Comparison of ENCODE assay signal across 8 mouse cellular contexts in the genomic region with DNA sequence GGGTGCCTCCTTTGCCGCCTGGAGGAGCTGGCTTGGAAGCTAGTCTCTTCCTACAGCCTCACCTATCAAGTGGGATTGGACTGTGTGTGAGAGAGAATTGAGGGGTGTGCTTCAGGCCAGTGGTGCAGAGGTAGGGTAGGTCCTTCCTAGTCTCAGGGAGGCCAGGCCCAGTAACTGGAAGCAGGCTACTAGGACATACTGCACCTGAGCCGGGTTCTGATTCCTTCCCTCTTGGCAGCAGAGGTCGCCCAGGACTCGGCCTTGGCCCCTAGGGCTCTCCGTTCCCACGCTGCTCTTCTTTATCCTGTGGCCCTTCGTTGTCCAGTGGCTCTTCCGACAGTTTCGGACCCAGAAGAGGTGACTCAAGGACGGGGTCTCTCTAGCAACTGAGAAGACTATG. TPM values are rescaled to one million over a fixed set of nuclear protein-coding genes. Genes with fewer than 3 reads are reported as not detected.
DNase-seq lines count a peak whose midpoint lies in the region; ATAC-seq and TF ChIP-seq lines count a peak whose summit lies in the region.

No protein-coding gene starts in this region.

- no peak overlapping the region for H3K4me3 ChIP-seq in embryonic fibroblast, embryonic 13.5 days (ENCODE audit: insufficient read depth, low read length)
- H3K4me3 ChIP-seq in kidney, embryonic 15.5 days (replicated peaks): peak overlapping the region; percentile 46
- no peak overlapping the region; the same call in 1 of the 2 replicates for H3K4me3 ChIP-seq in neural tube, embryonic 12.5 days
- H3K4me3 ChIP-seq in cerebellum, adult 2 months (replicated peaks; ENCODE audit: insufficient read depth, low read depth, low read length): no peak overlapping the region

- H3K36me3 ChIP-seq in kidney, embryonic 15.5 days: no peaks in the 10 kb centered on the region
- H3K36me3 ChIP-seq in neural tube, embryonic 12.5 days: no peaks in the 10 kb centered on the region

- peak overlapping the region; percentile 6 for H3K27ac ChIP-seq in embryonic fibroblast, embryonic 13.5 days (ENCODE audit: insufficient read depth, low read length)
- peak overlapping the region; percentile 79 for H3K27ac ChIP-seq in kidney, embryonic 15.5 days
- no peak overlapping the region for H3K27ac ChIP-seq in neural tube, embryonic 12.5 days
- no peak overlapping the region for H3K27ac ChIP-seq in cerebellum, adult 2 months (ENCODE audit: insufficient read depth, low read length)

- peak overlapping the region; percentile 76 for H3K4me2 ChIP-seq in kidney, embryonic 15.5 days
- peak overlapping the region; percentile 57 for H3K4me2 ChIP-seq in neural tube, embryonic 12.5 days (replicated peaks)

- no peak for TF ChIP-seq CTCF in embryonic fibroblast, embryonic 13.5 days (IDR thresholded peaks at IDR 0.05; ENCODE audit: borderline replicate concordance, insufficient read depth, low read length)
- TF ChIP-seq CTCF in cerebellum, adult 2 months (IDR thresholded peaks at IDR 0.05; ENCODE audit: borderline replicate concordance, insufficient read depth, low read depth, low read length): no peak

- WGBS in kidney, embryonic 15.5 days: 15% methylated on average over 10 of the region's 10 CpGs
- 16% methylated on average over 9 of the region's 10 CpGs for WGBS in neural tube, embryonic 12.5 days
- 61% methylated on average over 10 of the region's 10 CpGs for WGBS in cerebellum, adult 2 months

- no peaks in the 10 kb centered on the region; the same call in 1 of the 2 replicates for H3K4me1 ChIP-seq in embryonic fibroblast, embryonic 13.5 days (ENCODE audit: control insufficient read depth, insufficient read depth, low read length)
- peaks cover 40% of the 10 kb centered on the region for H3K4me1 ChIP-seq in kidney, embryonic 15.5 days
- peaks cover 21% of the 10 kb centered on the region for H3K4me1 ChIP-seq in neural tube, embryonic 12.5 days
- H3K4me1 ChIP-seq in cerebellum, adult 2 months (ENCODE audit: control insufficient read depth, insufficient read depth, low read length): peaks cover 9% of the 10 kb centered on the region; the same call in 1 of the 2 replicates

- no peak for ATAC-seq in kidney, embryonic 15.5 days (replicated peaks; ENCODE audit: low FRiP score)
- no peak for ATAC-seq in neural tube, embryonic 12.5 days (ENCODE audit: low FRiP score, low read depth)

- H3K9me3 ChIP-seq in kidney, embryonic 15.5 days (replicated peaks): no peaks in the 10 kb centered on the region
- no peaks in the 10 kb centered on the region for H3K9me3 ChIP-seq in neural tube, embryonic 12.5 days

- DNase-seq in kidney, adult 11 months: peak; percentile 49
- DNase-seq in kidney, adult 9 months: no peak
- no peak for DNase-seq in urinary bladder, postnatal 36 days (ENCODE audit: low spot score in 2 of 2)
- no peak for DNase-seq in cerebellum, adult 2 months
- DNase-seq in urinary bladder, postnatal 4 days (ENCODE audit: low spot score in 2 of 2): no peak

- peak overlapping the region; percentile 47; the same call in 1 of the 2 replicates for H3K9ac ChIP-seq in kidney, embryonic 15.5 days
- H3K9ac ChIP-seq in neural tube, embryonic 12.5 days: no peak overlapping the region

- TF ChIP-seq POLR2A in embryonic fibroblast, embryonic 13.5 days (IDR thresholded peaks at IDR 0.05; ENCODE audit: low read depth, low read length): no peak
- TF ChIP-seq POLR2A in cerebellum, adult 2 months (IDR thresholded peaks at IDR 0.05; ENCODE audit: borderline replicate concordance, insufficient read depth, low read length): no peak

- no peaks in the 10 kb centered on the region for H3K27me3 ChIP-seq in kidney, embryonic 15.5 days
- peaks cover 35% of the 10 kb centered on the region for H3K27me3 ChIP-seq in neural tube, embryonic 12.5 days (replicated peaks)
- no peaks in the 10 kb centered on the region for H3K27me3 ChIP-seq in cerebellum, adult 2 months (ENCODE audit: control insufficient read depth, insufficient read depth, low read length)

RNA-seq across cellular contexts. Expression of a gene that starts 4.7 kb away (rescaled TPM):
- polyA plus RNA-seq in embryonic fibroblast, embryonic 13.5 days (2011; ENCODE audit: insufficient read length, low read depth, missing spikeins): 16.8 and 19.0 TPM in 2 replicates
- 5.0 and 5.5 TPM in 2 replicates for polyA plus RNA-seq in kidney, embryonic 15.5 days (2015; fragmentation: Nextera tagmentation; extraction: Ambion mirVana)
- 2.9 and 3.0 TPM in 2 replicates for polyA plus RNA-seq in neural tube, embryonic 12.5 days (2016; fragmentation: Nextera tagmentation; extraction: Ambion mirVana)
- polyA plus RNA-seq in cerebellum, adult 2 months (2012; rRNA removed): 25.5 and 28.8 TPM in 2 replicates

RNA-seq across cellular contexts. Expression of a gene that starts 9.8 kb away (rescaled TPM):
- polyA plus RNA-seq in embryonic fibroblast, embryonic 13.5 days (2011; ENCODE audit: insufficient read length, low read depth, missing spikeins): 23.3 and 24.3 TPM in 2 replicates
- polyA plus RNA-seq in kidney, embryonic 15.5 days (2015; fragmentation: Nextera tagmentation; extraction: Ambion mirVana): 19.4 and 25.3 TPM in 2 replicates
- polyA plus RNA-seq in neural tube, embryonic 12.5 days (2016; fragmentation: Nextera tagmentation; extraction: Ambion mirVana): 6.6 and 10.1 TPM in 2 replicates
- polyA plus RNA-seq in cerebellum, adult 2 months (2012; rRNA removed): 60.4 and 61.5 TPM in 2 replicates

RNA-seq across cellular contexts. Expression of a gene that starts 9.8 kb away (rescaled TPM):
- polyA plus RNA-seq in embryonic fibroblast, embryonic 13.5 days (2011; ENCODE audit: insufficient read length, low read depth, missing spikeins): 5.6 and 7.1 TPM in 2 replicates
- polyA plus RNA-seq in kidney, embryonic 15.5 days (2015; fragmentation: Nextera tagmentation; extraction: Ambion mirVana): 6.2 and 6.4 TPM in 2 replicates
- polyA plus RNA-seq in neural tube, embryonic 12.5 days (2016; fragmentation: Nextera tagmentation; extraction: Ambion mirVana): 1.1 and 1.2 TPM in 2 replicates
- 11.8 and 13.1 TPM in 2 replicates for polyA plus RNA-seq in cerebellum, adult 2 months (2012; rRNA removed)

RNA-seq across cellular contexts. Expression of a gene that starts 20.9 kb away (rescaled TPM):
- polyA plus RNA-seq in embryonic fibroblast, embryonic 13.5 days (2011; ENCODE audit: insufficient read length, low read depth, missing spikeins): 2.3 and 3.1 TPM in 2 replicates
- 9.2 and 10.7 TPM in 2 replicates for polyA plus RNA-seq in kidney, embryonic 15.5 days (2015; fragmentation: Nextera tagmentation; extraction: Ambion mirVana)
- 9.9 and 12.2 TPM in 2 replicates for polyA plus RNA-seq in neural tube, embryonic 12.5 days (2016; fragmentation: Nextera tagmentation; extraction: Ambion mirVana)
- polyA plus RNA-seq in cerebellum, adult 2 months (2012; rRNA removed): 20.9 and 23.0 TPM in 2 replicates

RNA-seq across cellular contexts. Expression of a gene that starts 59.6 kb away (rescaled TPM):
- 1.1 TPM in 1 of 2 replicates, not detected in the other for polyA plus RNA-seq in embryonic fibroblast, embryonic 13.5 days (2011; ENCODE audit: insufficient read length, low read depth, missing spikeins)
- 2.2 and 3.8 TPM in 2 replicates for polyA plus RNA-seq in kidney, embryonic 15.5 days (2015; fragmentation: Nextera tagmentation; extraction: Ambion mirVana)
- 1.7 and 2.1 TPM in 2 replicates for polyA plus RNA-seq in neural tube, embryonic 12.5 days (2016; fragmentation: Nextera tagmentation; extraction: Ambion mirVana)
- polyA plus RNA-seq in cerebellum, adult 2 months (2012; rRNA removed): 63.7 and 71.1 TPM in 2 replicates

Comparison
In these comparisons a context has a peak if more than half of its experiments do, and no peak if none do; other contexts are left out.
1. H3K27ac ChIP-seq: peak in embryonic fibroblast, embryonic 13.5 days (single experiment) and kidney, embryonic 15.5 days (single experiment); none in neural tube, embryonic 12.5 days (single experiment) and cerebellum, adult 2 months (single experiment).